Mouse (Mus musculus) small intestine, adult 2 months (tissue): ENCODE measurements around the gene Vps37b. TPM values are rescaled to one million over a fixed set of nuclear protein-coding genes. Genes with fewer than 3 reads are reported as not detected.

Source experiments
- H3K27ac ChIP-seq: fragments of 200-500 bp; 2 replicates; pipeline ENCODE4 v1.5.1; 2012; ENCODE audit warnings: low read depth, low read length, control low read depth, inconsistent platforms; ENCODE audit not compliant: insufficient read depth
- H3K27me3 ChIP-seq: fragments of 200-500 bp; 2 replicates; pipeline ENCODE4 v1.6.1; 2012; ENCODE audit warnings: mild to moderate bottlenecking, moderate library complexity, low read length, inconsistent platforms; ENCODE audit not compliant: control insufficient read depth, insufficient read depth
- H3K36me3 ChIP-seq: fragments of 200-500 bp; 2 replicates; pipeline ENCODE4 v1.6.1; 2012; ENCODE audit warnings: mild to moderate bottlenecking, low read length, control low read depth, inconsistent platforms; ENCODE audit not compliant: control insufficient read depth, insufficient read depth
- H3K4me1 ChIP-seq: fragments of 200-500 bp; 2 replicates; pipeline ENCODE4 v1.6.1; 2012; ENCODE audit warnings: low read length, inconsistent platforms, mixed read lengths; ENCODE audit not compliant: control insufficient read depth, insufficient read depth, insufficient read length
- H3K4me3 ChIP-seq: fragments of 200-500 bp; 2 replicates; pipeline ENCODE4 v1.5.1; 2012; ENCODE audit warnings: low read depth, mild to moderate bottlenecking, control low read depth, inconsistent platforms, low read length, moderate library complexity
- CTCF ChIP-seq: fragments of 200-500 bp; IDR thresholded peaks from 2 replicates; pipeline ENCODE4 v1.5.1; 2012; ENCODE audit warnings: low read depth, mild to moderate bottlenecking, control low read depth, inconsistent platforms, low read length, moderate library complexity, mixed read lengths; ENCODE audit not compliant: insufficient replicate concordance, insufficient read length; ENCODE audit errors: extremely low read depth
- POLR2A ChIP-seq: fragments of 200-500 bp; IDR thresholded peaks from 2 replicates; pipeline ENCODE4 v1.6.1; 2012; ENCODE audit warnings: low read depth, mild to moderate bottlenecking, control low read depth, inconsistent platforms, low read length, moderate library complexity
- WGBS: fragments of 180-500 bp; shearing (Covaris S2); methylation state at CpG from one replicate; pipeline ENCODE4 v1.1.7; 2018; 5-methylcytosine and 5-hydroxymethylcytosine counted together
- polyA plus RNA-seq: library from polyadenylated mRNA; depleted of rRNA; stranded (reverse); fragments of >200 nt; gene quantifications from 2 replicates; pipeline ENCODE4 v1.2.3, GENCODE M21; 2012

The Vps37b gene
- polyA plus RNA-seq, 1 experiment: 55.6 TPM

DNA sequence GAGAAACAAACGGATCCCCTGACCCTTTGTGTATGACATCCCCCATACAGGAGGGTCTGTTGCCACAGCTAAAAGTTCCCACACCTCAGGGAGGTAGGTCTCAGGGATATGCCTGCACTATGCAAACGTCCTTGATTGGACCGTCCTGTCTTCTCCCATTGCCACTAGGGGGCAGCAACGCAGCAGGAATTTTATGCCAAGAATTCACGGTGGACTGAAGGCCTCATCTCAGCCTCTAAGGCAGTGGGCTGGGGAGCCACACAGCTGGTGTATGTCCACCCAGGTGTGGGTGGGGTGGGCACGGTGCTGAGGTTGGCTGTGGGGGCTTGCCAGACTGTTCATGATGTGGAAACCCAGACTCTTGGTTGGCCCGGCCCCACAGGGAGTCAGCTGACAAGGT lies 31.2 kb downstream of the Vps37b start:
- Histone ChIP-seq H3K36me3 (peaks cover 75% of the 10 kb centered on the region), H3K27me3 (no peaks in the 10 kb centered on the region), H3K4me1 (peaks cover 30% of the 10 kb centered on the region), H3K4me3 (no peak overlapping the region), H3K27ac (no peak overlapping the region)
- peak; percentile 87; the same call in 1 of the 2 replicates for TF ChIP-seq CTCF
- no peak for TF ChIP-seq POLR2A
- 13% methylated on average over 7 of the region's 7 CpGs for WGBS

DNA sequence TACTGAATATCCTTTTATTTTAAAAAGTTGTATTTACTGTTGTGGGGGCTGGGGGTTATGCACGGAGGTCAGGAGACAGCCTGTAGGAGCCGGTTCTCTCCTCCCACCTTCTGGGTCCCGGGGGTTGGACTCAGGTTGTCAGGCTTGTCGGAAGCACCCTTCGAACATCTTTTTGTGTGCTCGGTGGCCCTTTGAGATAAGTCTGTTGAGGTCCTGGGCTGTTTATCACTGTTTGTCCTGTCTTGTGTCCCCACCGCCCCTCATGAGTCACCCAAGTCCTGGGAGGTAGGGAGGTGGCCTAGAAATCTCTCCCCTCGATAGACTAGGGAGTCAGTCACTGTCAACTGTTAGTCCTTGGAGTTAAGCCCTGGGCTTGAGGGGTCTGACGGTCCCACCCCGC lies 33.7 kb downstream of the Vps37b start:
- Histone ChIP-seq H3K27ac (no peak overlapping the region), H3K27me3 (no peaks in the 10 kb centered on the region), H3K4me3 (no peak overlapping the region), H3K4me1 (peaks cover 15% of the 10 kb centered on the region), H3K36me3 (peaks cover 81% of the 10 kb centered on the region)
- TF ChIP-seq POLR2A (no peak), CTCF (no peak)
- WGBS: 83% methylated on average over 10 of the region's 10 CpGs

DNA sequence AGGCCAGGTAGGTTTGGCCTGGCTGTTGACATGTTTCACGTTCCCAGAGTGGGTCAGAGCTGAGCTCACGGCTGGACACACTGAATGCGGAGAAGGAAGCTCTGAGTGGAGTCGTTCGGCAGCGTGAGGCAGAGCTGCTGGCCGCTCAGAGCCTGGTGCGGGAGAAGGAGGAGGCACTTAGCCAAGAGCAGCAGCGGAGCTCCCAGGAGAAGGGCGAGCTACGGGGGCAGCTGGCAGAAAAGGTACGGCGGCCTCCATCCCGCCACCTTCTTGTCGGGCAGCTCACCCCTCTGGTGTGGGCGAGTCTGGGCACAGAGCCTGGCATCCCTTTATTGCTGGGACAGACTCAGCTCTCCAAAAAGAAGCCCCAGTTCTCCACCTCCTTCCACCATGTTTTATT lies 34.3 kb downstream of the Vps37b start:
- Histone ChIP-seq H3K27me3 (no peaks in the 10 kb centered on the region), H3K36me3 (peaks cover 77% of the 10 kb centered on the region), H3K4me3 (no peak overlapping the region), H3K4me1 (peaks cover 9% of the 10 kb centered on the region), H3K27ac (no peak overlapping the region)
- TF ChIP-seq POLR2A: no peak
- TF ChIP-seq CTCF: no peak
- WGBS: 74% methylated on average over 16 of the region's 16 CpGs

DNA sequence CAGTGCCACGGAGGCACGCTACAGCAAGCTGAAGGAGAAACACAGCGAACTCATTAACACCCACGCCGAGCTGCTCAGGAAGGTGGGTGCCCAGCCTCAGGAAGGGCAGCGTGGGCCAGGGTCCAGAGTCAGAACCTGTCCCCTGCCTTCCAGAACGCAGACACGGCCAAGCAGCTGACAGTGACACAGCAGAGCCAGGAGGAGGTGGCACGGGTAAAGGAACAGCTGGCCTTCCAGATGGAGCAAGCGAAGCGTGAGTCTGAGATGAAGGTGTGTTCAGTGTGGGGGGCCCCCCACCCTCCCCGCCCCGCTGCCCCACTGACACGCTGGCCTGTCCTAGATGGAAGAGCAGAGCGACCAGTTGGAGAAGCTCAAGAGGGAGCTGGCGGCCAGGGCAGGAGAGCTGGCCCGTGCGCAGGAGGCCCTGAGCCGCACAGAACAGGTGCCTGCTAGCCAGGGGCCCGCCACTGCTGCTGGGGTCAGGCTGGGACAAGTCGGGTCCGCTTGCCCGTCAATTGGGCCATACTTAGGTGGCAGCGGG lies 34.8 kb downstream of the Vps37b start:
- Histone ChIP-seq H3K4me3 (no peak overlapping the region), H3K4me1 (peaks cover 8% of the 10 kb centered on the region), H3K27me3 (no peaks in the 10 kb centered on the region), H3K36me3 (peaks cover 71% of the 10 kb centered on the region), H3K27ac (no peak overlapping the region)
- TF ChIP-seq CTCF (no peak), POLR2A (no peak)
- WGBS: 94% methylated on average over 24 of the region's 24 CpGs

DNA sequence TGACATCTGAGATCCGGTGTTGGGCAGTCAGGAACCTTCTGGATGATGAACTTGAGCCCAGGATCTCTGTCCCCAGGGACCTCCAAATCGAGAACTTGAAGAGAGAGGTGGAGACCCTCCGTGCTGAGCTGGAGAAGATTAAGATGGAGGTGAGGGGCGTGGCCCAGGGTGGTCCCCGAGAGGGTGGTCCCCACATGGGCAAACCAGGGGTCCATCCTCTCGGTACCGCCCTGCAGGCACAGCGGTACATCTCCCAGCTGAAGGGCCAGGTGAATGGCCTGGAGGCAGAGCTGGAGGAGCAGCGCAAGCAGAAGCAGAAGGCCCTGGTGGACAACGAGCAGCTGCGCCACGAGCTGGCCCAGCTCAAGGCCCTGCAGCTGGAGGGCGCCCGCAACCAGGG lies 35.4 kb downstream of the Vps37b start:
- Histone ChIP-seq H3K4me1 (peaks cover 9% of the 10 kb centered on the region), H3K36me3 (peaks cover 71% of the 10 kb centered on the region), H3K27ac (no peak overlapping the region), H3K4me3 (no peak overlapping the region), H3K27me3 (no peaks in the 10 kb centered on the region)
- 90% methylated on average over 14 of the region's 14 CpGs for WGBS
- no peak for TF ChIP-seq POLR2A
- TF ChIP-seq CTCF: no peak

DNA sequence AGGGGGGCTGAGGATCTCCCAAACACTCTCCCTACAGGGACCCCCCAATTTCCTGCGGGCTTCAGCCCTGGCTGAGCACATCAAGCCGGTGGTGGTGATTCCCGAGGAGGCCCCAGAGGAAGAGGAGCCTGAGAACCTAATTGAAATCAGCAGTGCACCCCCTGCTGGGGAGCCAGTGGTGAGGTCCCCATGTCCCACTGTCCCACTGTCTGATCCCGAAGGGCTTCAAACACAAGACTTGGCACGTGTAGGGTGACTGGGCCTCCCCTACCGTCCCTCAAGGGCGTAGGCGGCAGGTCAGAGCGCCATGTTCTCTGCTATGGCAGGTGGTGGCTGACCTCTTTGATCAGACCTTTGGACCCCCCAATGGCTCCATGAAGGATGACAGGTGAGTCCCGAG lies 35.9 kb downstream of the Vps37b start:
- no peak for TF ChIP-seq CTCF
- no peak for TF ChIP-seq POLR2A
- WGBS: 78% methylated on average over 10 of the region's 10 CpGs
- Histone ChIP-seq H3K27me3 (no peaks in the 10 kb centered on the region), H3K4me3 (no peak overlapping the region), H3K27ac (no peak overlapping the region), H3K36me3 (peaks cover 71% of the 10 kb centered on the region), H3K4me1 (peaks cover 8% of the 10 kb centered on the region)

DNA sequence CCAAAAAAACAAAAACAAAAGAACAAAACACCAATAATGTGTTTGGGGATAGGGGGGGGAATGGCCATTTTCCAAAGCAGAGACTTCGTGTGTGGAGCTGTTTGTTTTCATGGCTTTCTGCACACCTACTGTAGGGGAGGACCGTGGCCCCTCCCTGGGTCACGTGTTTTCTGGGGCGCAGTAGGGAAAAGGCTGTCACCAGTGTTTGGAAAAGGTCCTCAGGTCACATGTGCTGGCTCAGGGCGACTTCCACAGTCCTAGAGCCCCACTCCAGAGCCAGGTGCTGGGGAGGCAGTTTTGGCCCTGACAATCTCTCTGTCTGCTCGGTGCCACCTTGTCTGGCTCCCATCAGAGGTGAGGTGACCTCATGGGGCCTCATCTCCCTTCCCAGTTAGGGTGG lies 36.7 kb downstream of the Vps37b start:
- Histone ChIP-seq H3K27ac (no peak overlapping the region), H3K4me1 (peaks cover 5% of the 10 kb centered on the region), H3K27me3 (no peaks in the 10 kb centered on the region), H3K36me3 (peaks cover 68% of the 10 kb centered on the region), H3K4me3 (no peak overlapping the region)
- 79% methylated on average over 6 of the region's 6 CpGs for WGBS
- TF ChIP-seq CTCF (no peak), POLR2A (no peak)

DNA sequence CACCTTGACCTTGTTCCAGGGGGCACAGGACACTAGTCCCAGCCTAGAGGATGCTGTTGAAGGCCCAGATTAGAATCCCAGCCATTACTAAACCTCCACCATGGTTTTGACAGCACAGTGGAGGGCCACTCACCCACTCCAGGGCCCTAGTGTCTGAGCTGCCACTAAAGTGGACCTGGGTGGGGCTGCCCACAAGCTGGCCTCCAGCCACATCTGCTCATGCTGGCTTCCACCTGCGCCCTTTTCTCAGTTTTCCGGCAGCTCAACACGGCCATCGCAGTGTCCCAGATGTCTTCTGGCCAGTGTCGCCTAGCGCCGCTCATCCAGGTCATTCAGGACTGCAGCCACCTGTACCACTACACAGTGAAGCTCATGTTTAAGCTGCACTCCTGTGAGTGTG lies 37.6 kb downstream of the Vps37b start:
- Histone ChIP-seq H3K36me3 (peaks cover 67% of the 10 kb centered on the region), H3K27me3 (no peaks in the 10 kb centered on the region), H3K4me1 (peaks cover 5% of the 10 kb centered on the region), H3K27ac (no peak overlapping the region), H3K4me3 (no peak overlapping the region)
- TF ChIP-seq CTCF: no peak
- TF ChIP-seq POLR2A: no peak
- 96% methylated on average over 7 of the region's 7 CpGs for WGBS
